ENCODE assay signal across 15 mouse cellular contexts in genomic region chr11:120034306-120034705, GRCm38 (mm10). TPM values are rescaled to one million over a fixed set of nuclear protein-coding genes. Genes with fewer than 3 reads are reported as not detected.
DNase-seq lines count a peak whose midpoint lies in the region; ATAC-seq and TF ChIP-seq lines count a peak whose summit lies in the region.
"Had no signal": no experiment of that assay in that cellular context is flagged by ENCODE, and none has a peak within 500 bp of the region (broad histone marks: within the 10 kb centered on the region; RNA-seq: fewer than 3 reads in every experiment).

No protein-coding gene starts in this region.

- WGBS in forebrain, embryonic 10.5 days, result 34% methylated on average over 3 of the region's 3 CpGs
- 30% methylated on average over 3 of the region's 3 CpGs for WGBS in forebrain, postnatal 0 days
- WGBS in midbrain, embryonic 10.5 days, result 39% methylated on average over 3 of the region's 3 CpGs
- 26% methylated on average over 3 of the region's 3 CpGs for WGBS in midbrain, embryonic 11.5 days
- 34% methylated on average over 3 of the region's 3 CpGs for WGBS in intestine, embryonic 16.5 days
- 33% methylated on average over 3 of the region's 3 CpGs for WGBS in stomach, embryonic 16.5 days
- WGBS in midbrain, embryonic 14.5 days, result 20% methylated on average over 3 of the region's 3 CpGs

- no peaks in the 10 kb centered on the region for H3K36me3 ChIP-seq in forebrain, embryonic 10.5 days (replicated peaks)
- H3K36me3 ChIP-seq in forebrain, postnatal 0 days (ENCODE audit: insufficient read depth), result no peaks in the 10 kb centered on the region
- no peaks in the 10 kb centered on the region for H3K36me3 ChIP-seq in midbrain, embryonic 10.5 days
- no peaks in the 10 kb centered on the region for H3K36me3 ChIP-seq in midbrain, embryonic 11.5 days (ENCODE audit: control insufficient read depth, insufficient read depth, low read length)
- H3K36me3 ChIP-seq in intestine, embryonic 16.5 days (ENCODE audit: control insufficient read depth, insufficient read depth, low read length), result no peaks in the 10 kb centered on the region
- H3K36me3 ChIP-seq in stomach, embryonic 16.5 days (ENCODE audit: control insufficient read depth, insufficient read depth, low read length), result no peaks in the 10 kb centered on the region
- H3K36me3 ChIP-seq in midbrain, embryonic 14.5 days (ENCODE audit: control insufficient read depth, insufficient read depth, low read length), result no peaks in the 10 kb centered on the region
- H3K36me3 ChIP-seq: G1E; heart, embryonic 15.5 days; kidney, embryonic 15.5 days; neural tube, embryonic 13.5 days had no signal

- H3K4me2 ChIP-seq in forebrain, postnatal 0 days (ENCODE audit: low read depth), result no peak overlapping the region
- no peak overlapping the region for H3K4me2 ChIP-seq in midbrain, embryonic 11.5 days
- no peak overlapping the region for H3K4me2 ChIP-seq in intestine, embryonic 16.5 days (ENCODE audit: low read depth, low read length)
- no peak overlapping the region for H3K4me2 ChIP-seq in stomach, embryonic 16.5 days (ENCODE audit: low read depth, low read length)
- no peak overlapping the region for H3K4me2 ChIP-seq in midbrain, embryonic 14.5 days (ENCODE audit: low read length)
- H3K4me2 ChIP-seq: heart, embryonic 15.5 days; kidney, embryonic 15.5 days; neural tube, embryonic 13.5 days had no signal

- no peaks in the 10 kb centered on the region for H3K9me3 ChIP-seq in forebrain, embryonic 10.5 days
- no peaks in the 10 kb centered on the region for H3K9me3 ChIP-seq in forebrain, postnatal 0 days (ENCODE audit: low read length)
- H3K9me3 ChIP-seq in midbrain, embryonic 10.5 days (replicated peaks), result no peaks in the 10 kb centered on the region
- H3K9me3 ChIP-seq in midbrain, embryonic 11.5 days (ENCODE audit: control insufficient read depth, low read length), result no peaks in the 10 kb centered on the region
- no peaks in the 10 kb centered on the region for H3K9me3 ChIP-seq in intestine, embryonic 16.5 days (ENCODE audit: control insufficient read depth, low read length)
- no peaks in the 10 kb centered on the region for H3K9me3 ChIP-seq in stomach, embryonic 16.5 days (replicated peaks; ENCODE audit: control insufficient read depth, low read length)
- no peaks in the 10 kb centered on the region for H3K9me3 ChIP-seq in midbrain, embryonic 14.5 days (ENCODE audit: control insufficient read depth, low read length)
- H3K9me3 ChIP-seq: G1E; heart, embryonic 15.5 days; kidney, embryonic 15.5 days; neural tube, embryonic 13.5 days had no signal

- peaks cover 58% of the 10 kb centered on the region for H3K4me1 ChIP-seq in forebrain, embryonic 10.5 days
- H3K4me1 ChIP-seq in forebrain, postnatal 0 days (ENCODE audit: insufficient read depth), result no peaks in the 10 kb centered on the region
- H3K4me1 ChIP-seq in midbrain, embryonic 10.5 days, result peaks cover 47% of the 10 kb centered on the region
- peaks cover 5% of the 10 kb centered on the region; the same call in 1 of the 2 replicates for H3K4me1 ChIP-seq in midbrain, embryonic 11.5 days (ENCODE audit: control insufficient read depth, insufficient read depth, low read length)
- H3K4me1 ChIP-seq in intestine, embryonic 16.5 days (ENCODE audit: control insufficient read depth, insufficient read depth, low read length), result peaks cover 24% of the 10 kb centered on the region
- peaks cover 15% of the 10 kb centered on the region for H3K4me1 ChIP-seq in stomach, embryonic 16.5 days (ENCODE audit: control insufficient read depth, insufficient read depth, low read length)
- no peaks in the 10 kb centered on the region for H3K4me1 ChIP-seq in midbrain, embryonic 14.5 days (ENCODE audit: control insufficient read depth, insufficient read depth, low read length)

- H3K9ac ChIP-seq in forebrain, postnatal 0 days, result no peak overlapping the region
- H3K9ac ChIP-seq in midbrain, embryonic 11.5 days (ENCODE audit: low read length), result no peak overlapping the region
- no peak overlapping the region for H3K9ac ChIP-seq in intestine, embryonic 16.5 days (ENCODE audit: low read depth, low read length)
- no peak overlapping the region for H3K9ac ChIP-seq in stomach, embryonic 16.5 days (ENCODE audit: low read length)
- H3K9ac ChIP-seq in midbrain, embryonic 14.5 days (replicated peaks; ENCODE audit: low read length), result no peak overlapping the region
- H3K9ac ChIP-seq: heart, embryonic 15.5 days; kidney, embryonic 15.5 days had no signal

- peak overlapping the region; percentile 56 for H3K27ac ChIP-seq in forebrain, embryonic 10.5 days
- no peak overlapping the region for H3K27ac ChIP-seq in forebrain, postnatal 0 days (ENCODE audit: low read depth, low read length)
- peak overlapping the region; percentile 24; the same call in 1 of the 2 replicates for H3K27ac ChIP-seq in midbrain, embryonic 10.5 days (replicated peaks)
- H3K27ac ChIP-seq in midbrain, embryonic 11.5 days (ENCODE audit: low read depth, low read length), result no peak overlapping the region
- H3K27ac ChIP-seq in intestine, embryonic 16.5 days (ENCODE audit: low read length), result peak overlapping the region; percentile 63
- peak overlapping the region; percentile 66 for H3K27ac ChIP-seq in stomach, embryonic 16.5 days (ENCODE audit: low read length)
- H3K27ac ChIP-seq in midbrain, embryonic 14.5 days (replicated peaks; ENCODE audit: low read depth, low read length), result no peak overlapping the region
- H3K27ac ChIP-seq: heart, embryonic 15.5 days; neural tube, embryonic 13.5 days had no signal

- TF ChIP-seq CTCF in forebrain, postnatal 0 days (IDR thresholded peaks at IDR 0.05; ENCODE audit: low read depth), result no peak

- H3K27me3 ChIP-seq in forebrain, embryonic 10.5 days (ENCODE audit: poor library complexity, severe bottlenecking), result no peaks in the 10 kb centered on the region
- H3K27me3 ChIP-seq in forebrain, postnatal 0 days (ENCODE audit: insufficient read depth, low read length), result no peaks in the 10 kb centered on the region
- H3K27me3 ChIP-seq in midbrain, embryonic 10.5 days (ENCODE audit: low read depth, poor library complexity, severe bottlenecking), result no peaks in the 10 kb centered on the region
- no peaks in the 10 kb centered on the region; the same call in 1 of the 2 replicates for H3K27me3 ChIP-seq in midbrain, embryonic 11.5 days (ENCODE audit: control insufficient read depth, insufficient read depth, low read length)
- H3K27me3 ChIP-seq in intestine, embryonic 16.5 days (replicated peaks; ENCODE audit: control insufficient read depth, insufficient read depth, low read length), result no peaks in the 10 kb centered on the region
- H3K27me3 ChIP-seq in stomach, embryonic 16.5 days (ENCODE audit: control insufficient read depth, insufficient read depth, low read length), result no peaks in the 10 kb centered on the region
- no peaks in the 10 kb centered on the region for H3K27me3 ChIP-seq in midbrain, embryonic 14.5 days (ENCODE audit: control insufficient read depth, insufficient read depth, low read length)
- H3K27me3 ChIP-seq: heart, embryonic 15.5 days; kidney, embryonic 15.5 days; neural tube, embryonic 13.5 days had no signal

- ATAC-seq in forebrain, postnatal 0 days, result no peak
- no peak for ATAC-seq in midbrain, embryonic 11.5 days (ENCODE audit: low FRiP score)
- no peak for ATAC-seq in intestine, embryonic 16.5 days
- ATAC-seq in stomach, embryonic 16.5 days (ENCODE audit: insufficient read depth, low FRiP score), result no peak
- ATAC-seq in midbrain, embryonic 14.5 days (ENCODE audit: low FRiP score, low TSS enrichment), result no peak

- DNase-seq in forebrain, embryonic 10.5 days (ENCODE audit: extremely low spot score, low spot score), result no peak
- DNase-seq in forebrain, postnatal 0 days, result no peak
- DNase-seq in midbrain, embryonic 10.5 days (ENCODE audit: low spot score), result no peak
- DNase-seq in midbrain, embryonic 11.5 days (ENCODE audit: low spot score, missing footprints), result no peak
- DNase-seq in right cerebral cortex, postnatal 25 days, result no peak
- DNase-seq in midbrain, embryonic 14.5 days, result no peak
- DNase-seq: cerebellum, adult 9-11 months; kidney, postnatal 4 days; lung, postnatal 14 days had no signal

- no peak overlapping the region for H3K4me3 ChIP-seq in forebrain, embryonic 10.5 days
- no peak overlapping the region for H3K4me3 ChIP-seq in forebrain, postnatal 0 days (ENCODE audit: low read depth, low read length)
- H3K4me3 ChIP-seq in midbrain, embryonic 10.5 days, result no peak overlapping the region
- no peak overlapping the region for H3K4me3 ChIP-seq in midbrain, embryonic 11.5 days (ENCODE audit: low read depth, low read length)
- no peak overlapping the region for H3K4me3 ChIP-seq in intestine, embryonic 16.5 days (ENCODE audit: low read length)
- no peak overlapping the region for H3K4me3 ChIP-seq in stomach, embryonic 16.5 days (replicated peaks; ENCODE audit: low read length)
- no peak overlapping the region for H3K4me3 ChIP-seq in midbrain, embryonic 14.5 days (replicated peaks; ENCODE audit: low read depth, low read length)
- H3K4me3 ChIP-seq: heart, embryonic 15.5 days; kidney, embryonic 15.5 days; neural tube, embryonic 13.5 days had no signal

RNA-seq across cellular contexts. Expression of gene Aatk, which starts 12.7 kb away (rescaled TPM):
- polyA plus RNA-seq in forebrain, embryonic 10.5 days (2016; fragmentation: Nextera tagmentation; extraction: Ambion mirVana), result 1.5 and 1.8 TPM in 2 replicates
- 104 and 110 TPM in 2 replicates for total RNA-seq in forebrain, postnatal 0 days (2014; rRNA removed)
- 27.3 and 31.7 TPM in 2 replicates for polyA plus RNA-seq in forebrain, postnatal 0 days (2015; fragmentation: Nextera tagmentation; extraction: Ambion mirVana)
- polyA plus RNA-seq in midbrain, embryonic 10.5 days (2016; fragmentation: Nextera tagmentation; extraction: Ambion mirVana), result 1.2 and 1.9 TPM in 2 replicates
- 1.3 TPM in 2 replicates for polyA plus RNA-seq in midbrain, embryonic 11.5 days (2014; fragmentation: Nextera tagmentation; extraction: Ambion mirVana)
- polyA plus RNA-seq in intestine, embryonic 16.5 days (2015; fragmentation: Nextera tagmentation; extraction: Ambion mirVana), result 1.7 and 2.3 TPM in 2 replicates
- 1.9 and 3.3 TPM in 2 replicates for polyA plus RNA-seq in stomach, embryonic 16.5 days (2015; fragmentation: Nextera tagmentation; extraction: Ambion mirVana)
- polyA plus RNA-seq in midbrain, embryonic 14.5 days (2014; fragmentation: Nextera tagmentation; extraction: Ambion mirVana), result 34.6 and 36.1 TPM in 2 replicates
- polyA plus RNA-seq: G1E had no signal

RNA-seq across cellular contexts. Expression of gene Cep131, which starts 52.3 kb away (rescaled TPM):
- polyA plus RNA-seq in forebrain, embryonic 10.5 days (2016; fragmentation: Nextera tagmentation; extraction: Ambion mirVana), result 41.4 and 42.5 TPM in 2 replicates
- total RNA-seq in forebrain, postnatal 0 days (2014; rRNA removed), result 18.3 and 21.4 TPM in 2 replicates
- 21.0 and 22.0 TPM in 2 replicates for polyA plus RNA-seq in forebrain, postnatal 0 days (2015; fragmentation: Nextera tagmentation; extraction: Ambion mirVana)
- polyA plus RNA-seq in midbrain, embryonic 10.5 days (2016; fragmentation: Nextera tagmentation; extraction: Ambion mirVana), result 38.1 and 45.9 TPM in 2 replicates
- polyA plus RNA-seq in midbrain, embryonic 11.5 days (2014; fragmentation: Nextera tagmentation; extraction: Ambion mirVana), result 24.9 and 28.9 TPM in 2 replicates
- polyA plus RNA-seq in intestine, embryonic 16.5 days (2015; fragmentation: Nextera tagmentation; extraction: Ambion mirVana), result 12.0 and 12.2 TPM in 2 replicates
- 11.8 and 12.0 TPM in 2 replicates for polyA plus RNA-seq in stomach, embryonic 16.5 days (2015; fragmentation: Nextera tagmentation; extraction: Ambion mirVana)
- 27.6 and 31.9 TPM in 2 replicates for polyA plus RNA-seq in midbrain, embryonic 14.5 days (2014; fragmentation: Nextera tagmentation; extraction: Ambion mirVana)

Comparison
In these comparisons a context has a peak if more than half of its experiments do, and no peak if none do; other contexts are left out.
1. H3K27ac ChIP-seq: peak in forebrain, embryonic 10.5 days (single experiment), midbrain, embryonic 10.5 days (single experiment), intestine, embryonic 16.5 days (single experiment) and stomach, embryonic 16.5 days (single experiment); none in forebrain, postnatal 0 days (single experiment), midbrain, embryonic 11.5 days (single experiment) and midbrain, embryonic 14.5 days (single experiment).